Mouse (Mus musculus): ENCODE data around the gene Acnat1.

DNA sequence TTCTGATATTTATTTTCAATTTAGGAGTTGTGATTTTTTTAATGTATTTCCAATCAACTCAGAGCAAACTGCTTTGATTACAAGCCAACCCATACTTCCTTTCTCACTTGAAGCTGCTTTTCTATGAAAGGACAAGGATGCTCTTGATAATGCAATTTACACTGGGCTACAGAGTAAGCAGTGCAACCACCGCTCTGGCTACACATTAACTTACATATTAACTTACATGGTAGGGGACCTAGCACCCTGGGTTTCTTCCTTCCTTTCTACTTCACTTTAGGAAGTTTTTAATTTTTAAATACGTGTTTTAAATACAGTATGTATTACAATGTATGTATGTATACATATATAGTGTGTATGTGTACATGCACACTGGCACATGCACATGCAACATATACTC, 35.5 kb upstream of the Acnat1 start:
- no peak for TF ChIP-seq CTCF (IDR thresholded peaks at IDR 0.05; ENCODE audit: low read depth, low read length)
- TF ChIP-seq POLR2A (IDR thresholded peaks at IDR 0.05; ENCODE audit: insufficient read depth, low read length): no peak
- no peak for TF ChIP-seq EP300 (IDR thresholded peaks at IDR 0.05; ENCODE audit: insufficient read depth, low read depth, low read length)
